Mouse (Mus musculus) 3134 (cell line): ENCODE data around the gene Iqcf5.

Experiments used
- DNase-seq: peaks from one replicate; pipeline ENCODE4 v3.0.0-alpha.2; 2011; ENCODE audit warnings: low spot score; ENCODE audit not compliant: insufficient read length; ENCODE audit errors: extremely low read depth

The Iqcf5 gene

DNA sequence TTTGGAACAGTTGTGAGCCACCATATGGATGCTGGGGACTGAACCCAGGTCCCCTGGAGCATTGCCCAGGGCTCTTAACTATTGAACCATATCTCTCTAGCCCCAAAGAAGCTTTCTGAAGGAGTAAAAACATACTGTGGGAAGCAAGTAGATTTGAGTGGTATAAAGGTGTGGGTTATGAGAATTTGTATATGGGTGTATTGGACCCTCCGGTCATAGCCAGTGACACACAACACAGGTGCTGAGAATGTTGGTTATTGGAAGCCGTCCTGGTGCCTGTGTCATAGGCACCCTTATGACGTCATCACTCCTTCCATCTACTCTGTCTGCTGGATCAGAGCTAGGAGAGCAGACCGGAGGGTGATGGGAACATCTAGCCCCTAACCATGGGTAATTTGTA is at the start of gene Iqcf5:
TSS of gene Iqcf5 (plus strand) at position 301 of the 400 bp plus-strand sequence.
- no peak for DNase-seq

DNA sequence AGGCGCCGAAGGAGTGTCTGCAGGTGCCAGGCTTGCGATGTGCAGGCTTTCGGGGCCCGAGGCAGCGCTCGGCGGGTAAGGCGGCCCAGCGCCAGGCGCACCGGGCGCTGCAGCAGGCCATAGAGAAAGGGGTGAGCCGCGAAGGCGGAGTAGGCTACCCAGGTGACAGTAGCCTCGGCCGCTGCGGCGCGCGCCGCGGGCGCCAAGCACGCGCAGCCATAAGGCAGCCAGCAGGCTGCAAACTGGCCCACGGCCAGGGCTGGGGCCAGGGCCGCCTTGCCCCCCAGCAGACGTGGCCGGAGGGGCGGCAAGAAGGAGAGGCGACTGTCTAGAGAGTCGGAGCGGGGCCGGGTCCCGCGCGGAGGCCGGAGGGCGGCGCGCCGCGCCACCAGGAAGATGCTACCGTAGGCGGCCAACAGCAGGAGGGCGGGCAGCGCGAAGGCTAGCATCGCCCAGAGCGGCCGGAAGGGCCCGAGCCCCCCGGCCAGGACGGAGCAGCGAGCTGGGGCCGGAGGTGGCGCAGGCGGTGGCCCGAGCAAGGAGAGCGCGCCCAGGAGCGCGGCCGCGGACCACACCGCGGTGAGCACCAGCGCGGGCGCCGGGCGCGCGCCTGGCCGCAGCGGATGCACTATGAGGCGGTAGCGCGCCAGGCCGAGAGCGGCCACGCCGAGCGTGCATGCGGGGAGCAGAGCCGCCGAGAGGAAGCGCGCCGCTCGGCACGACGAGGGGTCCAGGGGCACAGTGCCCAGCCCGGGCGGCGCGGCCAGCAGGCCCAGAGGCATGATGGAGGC is 49.4 kb upstream of the Iqcf5 start:
- DNase-seq: no peak

DNA sequence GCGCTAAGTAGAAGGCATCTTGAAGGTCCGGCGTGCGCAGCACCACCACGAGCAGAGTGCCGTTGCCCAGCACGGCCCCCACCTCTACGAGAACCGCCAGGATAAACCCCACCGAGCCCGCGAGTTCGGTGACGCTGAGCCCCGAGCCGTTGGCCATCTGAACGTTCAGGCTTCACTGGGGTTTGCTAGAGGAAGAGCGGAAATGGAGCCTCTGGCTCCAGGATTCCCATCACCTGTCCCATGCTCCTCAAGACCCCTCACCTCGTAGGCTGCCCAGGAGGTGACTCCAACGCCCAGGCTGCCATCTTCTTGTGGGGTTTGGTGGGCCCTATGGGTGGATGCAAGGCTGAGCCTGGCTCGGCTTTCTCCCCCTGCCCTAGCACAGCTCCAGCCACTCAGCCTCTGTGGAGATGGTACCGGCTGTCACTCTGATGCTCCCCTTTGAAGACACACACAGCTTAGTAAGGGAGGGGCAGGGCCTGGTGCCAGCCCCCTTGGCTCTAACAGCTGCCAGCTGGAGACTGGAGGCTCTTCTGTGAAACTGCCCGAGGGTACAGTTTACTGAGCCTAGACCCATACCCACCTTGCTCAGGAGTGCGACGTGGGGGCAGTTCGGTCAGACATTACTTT is 48.7 kb upstream of the Iqcf5 start, which contains the start of gene Gpr62:
TSS of gene Gpr62 (minus strand) at position 368 of the 630 bp plus-strand sequence.
- no peak for DNase-seq

DNA sequence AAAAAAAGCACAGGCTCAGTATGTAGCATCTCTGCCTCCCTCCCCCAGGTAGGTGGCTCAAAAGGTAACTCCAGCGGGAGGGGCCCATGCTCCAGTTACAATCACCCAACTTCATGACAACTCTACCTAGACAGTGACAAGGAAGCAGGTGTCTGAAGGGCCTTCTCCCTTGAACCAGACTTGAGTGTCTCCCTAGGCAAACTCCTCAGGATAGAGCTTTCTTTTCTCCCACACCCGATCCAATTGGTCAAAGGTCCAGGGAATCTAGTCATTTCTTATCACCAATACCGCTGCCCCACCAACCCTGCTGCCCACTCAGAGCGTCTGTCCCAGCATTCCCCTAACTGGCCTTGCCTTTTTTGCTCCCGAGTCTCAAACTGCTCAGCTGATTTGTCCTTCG is 47.7 kb upstream of the Iqcf5 start:
- DNase-seq: no peak

DNA sequence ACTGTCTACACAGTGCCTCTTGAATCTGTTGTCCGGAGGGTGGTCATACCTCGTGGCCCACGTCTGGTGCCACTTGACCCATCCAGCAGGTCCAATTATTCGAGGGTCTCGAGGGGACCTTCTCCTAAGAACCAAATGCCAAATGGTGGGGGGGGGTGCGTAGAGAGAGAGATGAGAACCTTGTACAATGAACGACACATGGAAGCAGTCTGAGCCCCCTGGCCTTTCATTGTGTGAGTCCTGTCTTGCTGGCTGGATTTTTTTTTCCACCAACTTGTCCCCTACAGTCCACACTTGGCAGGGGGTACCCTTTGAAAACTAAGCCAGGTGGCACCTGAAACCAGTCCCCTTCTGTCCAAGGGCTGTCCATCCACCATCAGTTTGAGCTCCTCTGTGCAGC is 46.6 kb upstream of the Iqcf5 start:
- DNase-seq: no peak

DNA sequence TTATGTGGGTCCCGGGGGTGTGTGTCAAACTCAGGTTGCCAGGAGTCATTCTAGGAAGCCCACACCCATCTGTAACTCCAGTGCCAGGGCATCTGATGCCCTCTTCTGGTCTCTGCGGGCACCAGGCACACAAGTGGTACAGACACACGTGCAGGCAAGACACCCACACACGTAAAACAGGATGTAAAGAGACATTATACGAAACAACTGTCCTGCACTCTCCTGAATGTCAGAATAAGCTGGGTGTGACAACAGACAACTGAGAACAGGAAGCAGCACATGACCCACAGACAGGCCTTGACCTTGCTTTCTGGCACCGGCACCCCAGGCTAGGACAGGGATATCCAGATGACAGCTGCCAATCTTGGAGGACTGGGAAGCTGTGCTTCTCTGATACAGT is 45.1 kb upstream of the Iqcf5 start:
- DNase-seq: no peak

DNA sequence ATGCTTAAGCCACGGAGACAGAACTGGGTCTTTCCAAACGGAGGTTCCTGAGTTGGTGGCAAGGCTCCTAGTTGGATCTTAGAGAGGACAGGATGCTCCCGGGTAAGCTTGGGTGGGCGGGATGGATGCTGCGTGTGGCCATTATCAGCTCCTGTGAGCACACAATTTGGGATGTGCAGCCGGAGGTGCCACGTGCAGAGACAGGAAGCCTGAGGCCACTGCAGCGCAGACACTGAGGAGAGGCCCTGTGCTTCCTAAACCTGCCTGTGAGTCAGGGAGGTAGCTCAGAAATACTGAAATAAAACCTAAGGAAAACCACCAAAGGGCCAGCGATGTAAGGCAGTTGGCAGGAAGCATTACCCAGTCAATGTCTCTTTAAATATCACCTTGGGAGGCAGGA is 44.6 kb upstream of the Iqcf5 start:
- no peak for DNase-seq

DNA sequence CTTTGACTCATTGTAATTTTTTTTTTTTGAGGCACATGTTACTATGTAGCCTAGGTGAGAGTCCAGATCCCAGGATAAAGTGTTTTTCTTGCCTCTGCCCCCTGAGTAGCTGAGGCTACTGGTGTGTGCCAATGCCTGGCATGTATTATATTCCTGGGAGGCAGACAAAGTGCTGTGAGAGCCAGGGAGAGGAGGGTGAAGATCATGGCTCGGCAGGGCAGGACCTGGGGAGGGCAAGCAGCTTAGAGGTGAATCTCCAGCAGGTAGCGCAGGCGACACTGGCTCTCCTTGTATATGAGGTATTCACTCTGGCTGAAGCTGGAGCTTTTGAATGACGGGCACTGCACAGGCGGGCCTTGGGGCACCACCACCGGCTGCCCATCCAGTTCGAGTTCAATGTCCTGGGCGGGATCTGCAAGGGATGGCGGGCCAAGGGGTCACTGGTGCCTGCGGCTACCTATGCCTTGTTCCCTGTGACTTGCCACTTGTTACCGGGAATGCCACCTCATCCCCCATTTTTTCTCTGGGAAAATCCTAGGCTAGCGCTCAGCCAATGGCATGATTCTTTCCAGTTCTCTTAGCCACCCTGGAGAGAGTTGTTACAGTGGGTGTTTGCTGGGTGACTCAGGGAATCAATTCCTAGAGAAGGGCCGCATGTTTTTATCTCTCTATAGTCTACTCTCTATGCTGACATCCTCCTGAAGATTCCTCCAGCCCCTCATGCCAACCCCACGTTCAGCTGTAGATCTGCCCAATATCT is 43.2 kb upstream of the Iqcf5 start:
- DNase-seq: no peak

DNA sequence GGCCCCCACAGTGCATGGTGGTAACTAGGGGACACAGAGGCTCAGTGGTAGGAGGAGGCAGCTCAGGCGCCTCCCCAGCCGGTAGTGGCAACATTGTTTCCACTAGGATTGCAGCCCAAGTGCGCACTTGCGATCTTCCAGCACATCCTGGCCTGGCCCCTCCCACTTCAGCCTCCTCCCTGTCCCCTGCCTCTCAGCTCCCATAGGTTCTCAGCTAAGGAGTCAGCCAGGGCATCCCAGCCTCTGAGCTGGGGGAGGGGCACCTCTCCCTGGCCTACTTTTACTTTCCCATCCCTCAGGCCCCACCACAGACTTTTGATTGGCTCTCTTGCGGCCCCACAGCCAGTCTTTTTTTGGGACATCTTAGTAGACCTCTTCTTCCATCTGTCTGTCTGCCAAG is 42.5 kb upstream of the Iqcf5 start:
- no peak for DNase-seq

DNA sequence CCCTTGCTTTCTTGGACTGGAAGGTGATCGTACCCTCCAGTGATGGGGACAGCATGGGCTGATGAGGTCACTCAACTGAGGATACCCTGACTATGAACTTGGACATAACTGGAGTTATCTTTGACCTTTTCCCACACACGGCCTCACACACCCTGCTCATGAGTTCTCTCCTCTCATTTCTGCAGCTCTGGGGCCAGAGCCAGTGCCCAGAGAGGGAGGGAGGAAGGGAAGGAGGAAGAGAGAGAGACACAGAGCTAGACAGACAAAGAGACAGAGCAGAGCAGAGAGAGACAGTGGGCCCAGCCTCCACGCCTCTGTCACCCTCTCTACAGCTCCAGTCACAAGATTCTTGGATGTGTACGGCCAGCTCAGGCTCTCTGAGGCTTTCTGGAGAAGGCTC is 42.1 kb upstream of the Iqcf5 start:
- DNase-seq: no peak

DNA sequence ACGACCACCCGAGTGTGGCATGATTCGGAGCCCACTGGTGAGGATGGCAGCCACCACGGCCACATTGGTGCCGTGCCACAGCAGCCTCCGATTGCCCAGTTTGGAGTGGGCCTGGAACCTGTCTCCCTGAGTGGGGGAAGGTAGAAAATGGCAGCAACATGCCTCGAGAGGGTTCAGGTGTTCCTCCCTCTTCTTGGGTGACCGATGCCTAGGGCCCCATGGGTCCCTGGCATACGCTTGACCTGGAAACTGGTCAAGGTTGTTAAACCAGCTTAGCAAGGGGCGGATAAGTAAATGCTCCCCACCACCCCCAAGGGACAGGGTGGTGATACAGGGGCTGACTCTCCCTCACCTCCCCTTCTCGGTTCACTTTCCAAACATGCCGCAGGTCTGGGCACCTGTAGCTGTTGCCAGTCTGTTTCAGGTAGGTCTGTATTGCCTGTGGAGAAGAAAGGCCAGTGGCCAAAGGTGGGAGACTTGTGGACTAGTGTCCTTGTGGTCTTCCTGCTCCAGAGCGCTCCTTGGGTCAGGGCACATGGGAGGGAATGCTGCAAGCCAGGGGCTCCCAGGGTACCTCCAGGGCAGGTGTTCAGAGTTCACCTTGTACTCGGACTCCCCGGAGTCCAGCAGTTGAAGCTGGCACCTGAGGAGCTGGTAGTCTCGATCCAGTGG is 41.2 kb upstream of the Iqcf5 start:
- DNase-seq: no peak

DNA sequence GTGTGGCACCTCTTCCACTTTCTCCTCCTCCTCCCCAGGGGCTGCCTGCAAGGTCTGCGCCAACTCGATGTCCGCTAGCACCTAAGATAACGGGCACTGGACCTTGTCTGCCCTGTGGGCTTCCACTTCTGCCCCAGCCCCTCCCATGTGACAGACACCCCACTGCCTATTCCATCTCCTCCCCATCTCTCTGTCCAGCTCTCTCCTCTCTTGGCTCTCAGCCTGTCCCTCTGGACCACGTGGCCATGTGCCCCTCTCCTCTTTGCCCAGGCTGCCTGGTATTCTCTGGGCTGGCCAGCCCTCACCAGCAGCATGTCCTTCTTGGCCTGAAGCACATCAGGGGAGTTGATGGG is 40.6 kb upstream of the Iqcf5 start:
- DNase-seq: no peak

DNA sequence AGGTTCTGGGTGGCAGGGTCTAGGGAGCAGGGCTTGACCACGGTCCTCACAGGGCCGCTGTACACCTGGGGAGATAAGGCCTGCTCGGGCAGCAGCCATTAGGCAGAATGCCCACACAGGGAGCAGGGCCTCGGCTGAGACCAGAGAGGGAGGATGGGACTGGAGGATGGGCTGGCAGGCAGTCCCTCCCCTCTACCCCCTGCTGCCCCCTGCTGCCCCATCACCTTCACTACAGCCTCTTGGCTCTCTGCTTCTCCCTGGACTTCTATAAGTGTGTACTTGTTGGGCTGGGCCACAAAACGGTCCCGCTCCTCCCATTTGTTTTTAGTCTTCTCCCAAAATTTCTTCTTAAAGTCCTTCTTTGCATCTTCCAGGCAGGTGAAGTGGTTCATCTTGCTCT is 39.9 kb upstream of the Iqcf5 start:
- DNase-seq: peak; percentile 83

DNA sequence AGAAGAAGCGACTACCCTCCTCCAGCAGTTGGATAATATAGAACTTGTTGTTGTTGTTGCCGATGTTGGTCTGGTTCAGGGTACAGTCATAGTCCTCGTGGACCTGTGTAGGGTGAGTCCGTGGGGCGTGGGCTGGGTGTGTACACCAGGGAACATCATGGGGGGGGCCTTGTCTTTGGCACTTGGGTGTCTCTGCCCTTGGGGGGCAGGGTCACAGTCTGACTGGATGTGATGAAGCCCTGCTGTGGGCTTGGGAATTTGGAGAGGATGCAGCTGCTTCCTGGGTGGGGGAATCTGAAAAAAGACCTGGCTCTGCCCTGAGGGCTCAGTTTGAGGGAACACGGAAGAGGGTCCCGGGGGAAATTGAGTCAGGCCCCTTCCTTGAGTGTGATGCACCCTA is 39.3 kb upstream of the Iqcf5 start:
- peak; percentile 75 for DNase-seq

DNA sequence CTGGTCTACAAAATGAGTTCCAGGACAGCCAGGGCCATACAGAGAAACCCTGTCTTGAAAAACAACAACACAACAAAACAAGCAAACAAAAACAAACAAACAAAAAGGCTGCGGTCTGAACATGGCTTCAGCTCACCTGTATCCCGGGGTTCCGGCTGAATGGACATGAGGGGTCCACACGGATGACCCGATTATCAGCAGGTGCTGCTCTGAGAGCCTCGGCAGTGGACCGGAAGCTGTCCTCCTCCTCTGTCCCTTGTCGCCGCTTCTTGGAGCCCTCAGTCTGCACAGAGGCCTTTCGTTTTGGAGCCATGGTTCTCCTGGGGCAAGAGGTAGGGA is 38.7 kb upstream of the Iqcf5 start, which contains the start of gene Rrp9:
TSS of gene Rrp9 (plus strand) at position 301 of the 339 bp plus-strand sequence.
- DNase-seq: no peak

DNA sequence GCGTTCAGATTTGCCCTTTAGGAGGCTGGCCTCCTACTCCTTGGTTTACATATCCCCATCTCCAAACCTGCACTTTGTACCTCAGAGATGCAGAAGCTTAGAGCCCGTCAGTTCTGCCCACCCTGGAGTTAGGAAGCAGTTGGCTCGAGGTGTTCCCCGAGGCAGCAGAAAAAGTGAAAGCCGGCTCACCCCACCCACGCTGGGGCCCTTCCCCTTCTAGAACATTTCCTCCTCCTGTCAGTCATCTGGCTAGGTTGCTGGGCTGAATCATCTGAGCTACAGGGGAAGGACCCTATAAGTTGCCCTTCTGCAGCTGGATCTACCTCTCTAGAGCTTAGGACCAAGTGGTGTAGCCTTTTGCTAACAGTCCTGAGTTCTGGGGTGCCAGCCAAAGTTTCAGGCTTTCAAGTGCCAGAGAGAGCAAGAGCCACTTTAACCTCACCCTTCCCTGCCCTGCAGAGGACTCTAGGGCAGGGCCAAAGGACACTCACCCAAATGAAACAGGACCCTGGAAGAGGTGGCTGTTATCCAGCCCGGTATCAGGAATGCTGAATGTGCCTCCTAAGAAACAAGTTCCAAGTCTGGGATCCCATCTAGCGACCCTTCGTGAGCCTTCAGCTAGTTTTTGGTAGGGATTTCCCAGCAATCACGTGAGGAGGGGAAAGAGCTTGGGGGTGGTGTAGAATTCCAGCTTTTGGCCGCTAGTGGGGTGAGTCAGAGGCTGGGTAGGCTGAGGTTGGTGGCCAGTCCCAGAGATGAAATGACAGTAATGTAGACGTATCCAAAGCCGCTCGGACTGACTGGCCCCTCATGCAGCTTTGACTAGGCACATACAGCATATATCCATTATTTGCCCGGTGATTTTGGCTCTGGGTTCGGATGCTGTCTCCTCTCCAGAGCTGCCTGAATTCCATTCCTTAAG is 38.1 kb upstream of the Iqcf5 start:
- peak; percentile 77 for DNase-seq

DNA sequence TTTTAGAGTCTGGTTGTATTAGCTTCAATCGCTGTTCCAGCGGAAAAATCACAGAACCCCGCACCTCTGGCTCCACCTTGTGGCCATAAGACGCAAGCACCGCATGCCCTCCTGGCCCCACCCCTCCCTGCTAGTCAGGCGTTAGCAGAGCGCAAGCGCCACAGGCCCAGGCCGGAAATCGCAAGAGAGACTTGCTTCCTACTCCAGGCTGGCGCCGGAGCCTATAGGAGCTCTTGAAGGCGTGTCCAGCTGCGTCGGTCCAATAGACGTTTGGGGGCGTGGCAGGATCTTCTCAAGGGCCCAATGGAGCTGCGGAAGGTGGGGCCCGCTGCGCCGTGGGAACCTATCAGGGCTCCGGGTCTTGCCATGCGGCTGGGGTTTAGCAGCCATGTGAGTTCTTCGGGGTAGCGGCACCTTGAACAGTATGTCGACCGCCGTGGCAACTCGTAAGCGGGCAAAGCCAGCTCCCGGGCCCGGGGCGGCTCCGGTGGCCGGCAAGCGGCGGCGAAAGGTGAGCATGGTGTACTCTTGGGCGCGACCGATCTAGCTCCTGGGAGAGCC is 37.4 kb upstream of the Iqcf5 start, which contains the start of gene Parp3:
TSS of gene Parp3 (minus strand) at position 26 of the 561 bp plus-strand sequence.
- peak; percentile 98 for DNase-seq

DNA sequence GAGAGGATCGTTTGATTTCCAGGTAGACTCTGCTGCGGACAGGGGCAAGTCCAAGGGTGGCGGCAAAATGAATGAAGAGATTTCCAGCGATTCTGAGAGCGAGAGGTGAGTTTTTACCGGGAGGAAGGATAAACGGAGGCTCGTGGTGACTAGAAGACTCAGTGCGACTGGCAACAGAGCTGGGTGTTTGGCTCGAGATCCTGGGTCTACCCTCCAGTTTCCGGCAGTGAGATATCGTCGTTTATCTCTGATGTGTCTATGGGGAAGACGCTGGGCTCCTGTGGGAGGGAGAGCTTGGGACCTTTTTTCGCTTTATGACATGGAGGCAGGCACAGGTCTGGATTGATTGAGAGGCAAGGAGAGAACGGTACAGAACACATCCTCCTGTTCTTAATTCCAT is 36.7 kb upstream of the Iqcf5 start:
- no peak for DNase-seq

DNA sequence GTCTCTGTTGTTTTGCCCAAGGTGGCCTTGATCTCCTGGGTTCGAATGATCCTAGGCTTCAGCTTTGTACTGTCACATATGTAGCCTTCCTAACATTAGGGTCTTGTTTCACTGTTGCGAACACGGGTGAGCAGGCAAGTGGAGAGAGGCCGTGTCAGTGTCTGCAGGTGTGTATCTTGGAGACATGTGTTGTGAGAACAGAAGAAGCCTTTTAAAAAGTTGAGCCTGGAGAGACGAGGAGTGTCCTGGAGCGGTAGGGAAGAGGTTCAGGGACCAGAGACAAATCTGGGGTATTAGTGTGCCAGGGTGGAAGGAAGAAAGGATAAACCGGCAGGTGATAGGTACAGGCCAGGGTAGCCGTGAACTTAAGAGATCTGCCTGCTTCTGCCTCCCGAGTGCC is 36.3 kb upstream of the Iqcf5 start:
- DNase-seq: no peak

DNA sequence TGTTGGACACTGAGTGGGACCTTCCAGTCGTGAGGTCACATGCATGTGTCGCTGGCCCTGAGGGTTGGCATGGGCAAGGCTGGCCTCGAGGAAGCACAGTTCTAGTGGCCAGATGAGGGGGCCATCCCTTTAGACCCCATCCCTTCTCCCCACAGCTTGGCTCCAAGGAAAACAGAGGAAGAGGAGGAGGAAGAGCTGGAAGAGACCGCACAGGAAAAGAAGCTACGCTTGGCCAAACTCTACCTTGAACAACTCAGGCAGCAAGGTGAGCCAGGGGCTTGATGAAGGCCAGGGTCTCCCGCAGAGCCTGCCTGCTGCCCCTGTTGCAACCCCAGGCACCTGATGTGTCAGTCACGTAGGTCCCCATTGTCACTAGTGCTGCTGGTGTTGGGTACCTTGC is 33.8 kb upstream of the Iqcf5 start:
- DNase-seq: no peak
